Mouse (Mus musculus): Measurements from ENCODE around the gene Gnai2. TPM values are rescaled to one million over a fixed set of nuclear protein-coding genes. Genes with fewer than 3 reads are reported as not detected.

The Gnai2 gene
- polyA plus RNA-seq, 1 experiment: 388 TPM

DNA sequence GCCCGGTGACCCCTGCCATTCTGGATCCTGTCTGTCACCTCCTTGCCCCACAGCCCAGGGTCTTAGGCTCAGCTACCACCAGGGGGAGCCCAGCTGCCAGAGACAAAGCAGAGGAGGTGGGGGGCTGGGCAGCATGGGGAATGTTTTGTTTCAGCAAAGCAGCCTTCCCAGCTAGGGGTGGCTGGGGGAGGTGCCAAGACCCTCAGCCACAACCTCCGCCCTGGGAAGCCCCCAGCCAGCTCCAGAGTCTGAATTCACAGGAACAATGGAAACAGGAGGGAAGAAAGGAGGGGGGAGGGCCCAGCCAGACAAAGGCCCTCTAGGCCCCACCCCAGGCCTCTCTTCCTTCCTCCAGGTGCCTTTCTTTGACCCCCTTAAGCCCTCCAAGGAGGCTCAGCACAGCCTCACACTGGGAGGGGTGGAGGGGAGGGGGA is 8.3 kb downstream of the Gnai2 start:
- no peak for TF ChIP-seq POLR2A (IDR thresholded peaks at IDR 0.05; ENCODE audit: low read depth, low read length)
- peak; percentile 86 for TF ChIP-seq CTCF (IDR thresholded peaks at IDR 0.05; ENCODE audit: borderline replicate concordance, insufficient read depth, low read length)
- H3K27ac ChIP-seq (ENCODE audit: insufficient read depth, low read length): peak overlapping the region; percentile 44
- peaks cover 28% of the 10 kb centered on the region for H3K4me1 ChIP-seq (ENCODE audit: control insufficient read depth, insufficient read depth, low read length)
- H3K4me3 ChIP-seq (ENCODE audit: insufficient read depth, low read length): no peak overlapping the region

DNA sequence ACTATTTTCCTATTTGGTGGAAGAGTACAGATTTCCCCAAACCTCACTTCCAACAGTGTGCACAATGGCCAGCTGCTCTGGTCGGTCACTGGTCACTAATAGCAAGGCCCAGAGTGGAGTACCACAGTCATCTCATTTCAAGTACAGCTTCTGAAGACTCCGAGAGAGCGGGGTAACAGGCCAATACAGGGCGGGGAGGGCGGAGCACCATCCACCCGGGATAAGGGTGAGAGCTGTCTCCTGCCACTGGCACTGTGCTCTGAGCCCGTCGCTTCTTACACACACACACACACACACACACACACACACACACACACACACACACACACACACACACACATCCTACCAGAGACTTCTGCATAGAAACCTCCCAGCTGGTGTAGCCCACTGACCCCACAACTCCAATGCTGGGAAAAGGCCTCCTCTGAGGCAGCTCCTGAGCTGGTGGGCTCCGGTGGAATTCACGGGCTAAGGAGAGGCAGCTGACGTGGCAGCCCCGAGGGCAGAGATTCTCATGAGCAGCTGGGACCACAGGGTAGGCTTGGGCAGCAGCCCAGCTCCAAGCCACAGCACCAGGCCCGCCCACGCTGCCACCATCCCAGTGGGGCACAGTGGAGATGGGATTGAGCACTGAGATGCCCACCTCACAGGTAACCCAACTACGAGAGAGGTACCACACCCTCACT is 8.9 kb downstream of the Gnai2 start:
- H3K27ac ChIP-seq (ENCODE audit: insufficient read depth, low read length): peak overlapping the region; percentile 29
- TF ChIP-seq POLR2A (IDR thresholded peaks at IDR 0.05; ENCODE audit: low read depth, low read length): no peak
- TF ChIP-seq CTCF (IDR thresholded peaks at IDR 0.05; ENCODE audit: borderline replicate concordance, insufficient read depth, low read length): no peak
- H3K4me3 ChIP-seq (ENCODE audit: insufficient read depth, low read length): no peak overlapping the region
- H3K4me1 ChIP-seq (ENCODE audit: control insufficient read depth, insufficient read depth, low read length): peaks cover 29% of the 10 kb centered on the region

DNA sequence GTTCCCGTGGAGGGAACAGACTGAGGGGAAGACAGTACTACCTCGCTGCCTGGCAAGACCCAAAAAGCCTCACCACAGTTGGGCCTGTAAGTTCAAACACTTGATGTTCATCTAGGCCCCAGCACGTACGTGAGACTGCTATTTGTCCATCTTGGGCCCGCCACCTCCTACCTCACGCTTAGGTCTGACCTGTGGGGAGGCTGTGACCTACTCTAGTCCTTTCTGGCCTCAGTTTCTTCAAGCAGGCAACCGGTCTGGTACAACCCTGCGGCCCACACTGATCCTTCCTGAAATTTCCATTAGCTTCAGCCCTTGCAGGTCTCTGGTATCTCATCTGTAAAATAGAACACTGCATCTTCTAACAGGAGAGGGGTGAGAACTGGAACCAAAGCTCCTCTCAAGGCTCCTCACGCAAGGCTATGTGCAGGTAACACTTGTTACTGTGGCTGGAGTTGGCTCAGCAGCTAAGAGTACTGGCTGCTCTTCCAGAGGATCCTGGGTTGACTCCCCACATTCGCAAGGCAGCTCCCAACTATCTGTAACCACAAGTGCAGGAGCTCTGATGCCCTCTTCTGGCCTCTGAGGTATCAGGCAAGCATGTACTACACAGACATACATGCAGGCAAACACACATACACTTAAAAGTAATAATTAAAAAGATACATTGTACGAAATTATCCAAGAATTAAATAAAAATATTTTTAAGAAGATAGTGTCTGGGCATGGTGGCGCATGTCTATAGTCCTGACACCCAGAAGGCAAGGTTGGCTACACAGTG is 9.6 kb downstream of the Gnai2 start:
- H3K4me1 ChIP-seq (ENCODE audit: control insufficient read depth, insufficient read depth, low read length): peaks cover 28% of the 10 kb centered on the region
- H3K4me3 ChIP-seq (ENCODE audit: insufficient read depth, low read length): no peak overlapping the region
- TF ChIP-seq CTCF (IDR thresholded peaks at IDR 0.05; ENCODE audit: borderline replicate concordance, insufficient read depth, low read length) (no peak), POLR2A (IDR thresholded peaks at IDR 0.05; ENCODE audit: low read depth, low read length) (no peak)
- 0 out of 2 replicates have a peak overlapping the region, but pooled peaks have one; percentile 29 for H3K27ac ChIP-seq (ENCODE audit: insufficient read depth, low read length)

- no peak overlapping the region for H3K27ac ChIP-seq (ENCODE audit: insufficient read depth, low read length)
- no peak for TF ChIP-seq POLR2A (IDR thresholded peaks at IDR 0.05; ENCODE audit: low read depth, low read length)
- no peak for TF ChIP-seq CTCF (IDR thresholded peaks at IDR 0.05; ENCODE audit: borderline replicate concordance, insufficient read depth, low read length)
- peaks cover 32% of the 10 kb centered on the region for H3K4me1 ChIP-seq (ENCODE audit: control insufficient read depth, insufficient read depth, low read length)
- H3K4me3 ChIP-seq (ENCODE audit: insufficient read depth, low read length): no peak overlapping the region
Observed at GRCm38 (mm10) chr9:107624951-107625350, 10.2 kb downstream of the Gnai2 start.

GRCm38 (mm10) chr9:107624539-107624938 is 10.6 kb downstream of the Gnai2 start:
- no peak for TF ChIP-seq CTCF (IDR thresholded peaks at IDR 0.05; ENCODE audit: borderline replicate concordance, insufficient read depth, low read length)
- no peak for TF ChIP-seq POLR2A (IDR thresholded peaks at IDR 0.05; ENCODE audit: low read depth, low read length)
- Histone ChIP-seq H3K4me3 (ENCODE audit: insufficient read depth, low read length) (no peak overlapping the region), H3K4me1 (ENCODE audit: control insufficient read depth, insufficient read depth, low read length) (peaks cover 35% of the 10 kb centered on the region), H3K27ac (ENCODE audit: insufficient read depth, low read length) (no peak overlapping the region)

GRCm38 (mm10) chr9:107620954-107621353 is 14.2 kb downstream of the Gnai2 start:
- H3K4me3 ChIP-seq (ENCODE audit: insufficient read depth, low read length): no peak overlapping the region
- peaks cover 28% of the 10 kb centered on the region for H3K4me1 ChIP-seq (ENCODE audit: control insufficient read depth, insufficient read depth, low read length)
- TF ChIP-seq CTCF (IDR thresholded peaks at IDR 0.05; ENCODE audit: borderline replicate concordance, insufficient read depth, low read length) (no peak), POLR2A (IDR thresholded peaks at IDR 0.05; ENCODE audit: low read depth, low read length) (no peak)
- no peak overlapping the region for H3K27ac ChIP-seq (ENCODE audit: insufficient read depth, low read length)

DNA sequence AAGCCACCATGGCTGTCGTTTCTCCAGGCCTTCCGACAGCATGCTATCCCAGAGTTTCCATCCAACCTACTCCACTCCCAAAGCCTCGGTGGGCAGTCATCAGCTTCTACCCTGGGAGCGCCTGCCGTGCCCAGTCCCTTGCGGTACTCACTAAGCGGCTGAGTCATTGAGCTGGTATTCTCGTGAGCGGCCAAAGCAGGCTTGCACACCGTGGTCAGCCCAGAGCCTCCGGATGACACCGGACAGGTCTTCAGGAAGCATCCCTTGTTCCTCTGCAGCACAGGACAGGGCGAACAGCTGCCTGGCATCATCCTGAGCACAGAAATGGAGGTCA is 15.7 kb downstream of the Gnai2 start:
- no peak for TF ChIP-seq CTCF (IDR thresholded peaks at IDR 0.05; ENCODE audit: borderline replicate concordance, insufficient read depth, low read length)
- Histone ChIP-seq H3K4me1 (ENCODE audit: control insufficient read depth, insufficient read depth, low read length) (peaks cover 24% of the 10 kb centered on the region), H3K27ac (ENCODE audit: insufficient read depth, low read length) (peak overlapping the region; percentile 28; the same call in 1 of the 2 replicates), H3K4me3 (ENCODE audit: insufficient read depth, low read length) (no peak overlapping the region)

- TF ChIP-seq CTCF (IDR thresholded peaks at IDR 0.05; ENCODE audit: borderline replicate concordance, insufficient read depth, low read length) (no peak), POLR2A (IDR thresholded peaks at IDR 0.05; ENCODE audit: low read depth, low read length) (no peak)
- Histone ChIP-seq H3K27ac (ENCODE audit: insufficient read depth, low read length) (peak overlapping the region; percentile 28), H3K4me3 (ENCODE audit: insufficient read depth, low read length) (no peak overlapping the region), H3K4me1 (ENCODE audit: control insufficient read depth, insufficient read depth, low read length) (peaks cover 21% of the 10 kb centered on the region)
Observed at GRCm38 (mm10) chr9:107618778-107619545, 16.2 kb downstream of the Gnai2 start.

DNA sequence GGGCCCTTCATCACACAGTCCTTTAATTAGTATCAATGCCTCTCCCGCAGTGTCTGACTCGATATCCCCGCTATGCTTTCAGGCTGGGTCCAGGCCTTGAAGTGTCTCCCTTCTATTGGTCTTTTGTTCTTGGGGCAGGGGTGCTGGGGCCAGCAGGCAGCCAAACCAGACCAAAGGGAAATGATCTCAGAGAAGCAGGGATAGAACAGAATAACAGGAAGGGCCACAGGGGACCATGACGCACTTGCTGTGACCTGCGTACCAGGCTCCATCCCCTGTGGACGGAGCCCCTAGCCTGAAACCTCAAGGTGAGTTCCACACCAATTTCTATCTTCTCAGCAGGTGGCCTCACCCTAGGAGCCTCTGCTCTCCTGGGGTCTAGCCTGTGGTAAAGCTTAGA is 17.1 kb downstream of the Gnai2 start:
- H3K27ac ChIP-seq (ENCODE audit: insufficient read depth, low read length): no peak overlapping the region
- peaks cover 21% of the 10 kb centered on the region for H3K4me1 ChIP-seq (ENCODE audit: control insufficient read depth, insufficient read depth, low read length)
- TF ChIP-seq POLR2A (IDR thresholded peaks at IDR 0.05; ENCODE audit: low read depth, low read length): no peak
- no peak for TF ChIP-seq CTCF (IDR thresholded peaks at IDR 0.05; ENCODE audit: borderline replicate concordance, insufficient read depth, low read length)
- no peak overlapping the region for H3K4me3 ChIP-seq (ENCODE audit: insufficient read depth, low read length)

All from embryonic fibroblast, embryonic 13.5 days (primary cell).